Mouse (Mus musculus) thymus, postnatal 10 days (tissue): Measurements from ENCODE around the gene 9030025P20Rik.
A peak's percentile ranks its signal among the peaks of the same experiment; 100 is the strongest.
"Not testable (repeated sequence)": the region's sequence is repeated elsewhere in the genome, so short reads cannot be mapped to it uniquely, and the experiment has no call there.

Source experiments
- DNase-seq, 2 experiments: peaks; one replicate each; pipeline ENCODE4 v3.0.0; 2021; ENCODE audit warnings: low spot score in 2 of 2

Gene 9030025P20Rik

DNA sequence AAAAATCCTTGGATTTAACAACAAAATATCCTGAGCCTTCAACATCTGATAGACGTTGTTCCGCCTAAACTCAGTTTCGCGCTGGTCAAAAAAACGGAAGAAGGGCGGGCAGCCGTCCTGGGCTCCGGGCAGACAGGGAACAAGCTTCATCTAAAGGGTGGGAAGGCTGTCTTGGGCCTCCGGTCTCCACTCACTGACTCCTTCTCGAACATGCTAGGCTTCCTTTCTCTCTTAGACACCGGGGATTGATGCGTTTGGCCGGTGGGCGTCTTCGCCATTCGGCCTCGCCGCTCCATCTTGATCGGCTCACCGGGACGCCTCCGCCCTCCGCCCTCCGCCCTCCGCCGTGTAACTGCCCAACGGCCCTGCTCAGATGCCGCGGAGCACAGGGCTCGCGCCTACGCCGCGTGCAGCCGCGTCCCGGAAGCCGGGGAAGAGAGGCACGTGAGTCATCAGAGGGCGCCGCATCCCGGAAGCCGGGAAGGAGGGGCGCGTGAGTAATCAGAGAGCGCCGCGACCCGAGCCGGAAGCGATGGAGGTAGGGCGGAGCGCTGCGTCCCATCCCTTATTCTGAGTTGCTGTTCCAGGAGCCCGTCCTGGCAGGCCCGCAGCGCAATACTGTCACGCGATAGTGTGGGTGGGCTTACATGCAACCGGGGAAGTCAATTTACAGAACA is at the start of gene 9030025P20Rik, which contains the start of gene Gm3417:
9030025P20Rik (plus strand) TSS at position 107 of the 677 bp plus-strand sequence.
Gm3417 (minus strand) TSS at position 429 of the 677 bp plus-strand sequence.
- DNase-seq: not testable (repeated sequence)

DNA sequence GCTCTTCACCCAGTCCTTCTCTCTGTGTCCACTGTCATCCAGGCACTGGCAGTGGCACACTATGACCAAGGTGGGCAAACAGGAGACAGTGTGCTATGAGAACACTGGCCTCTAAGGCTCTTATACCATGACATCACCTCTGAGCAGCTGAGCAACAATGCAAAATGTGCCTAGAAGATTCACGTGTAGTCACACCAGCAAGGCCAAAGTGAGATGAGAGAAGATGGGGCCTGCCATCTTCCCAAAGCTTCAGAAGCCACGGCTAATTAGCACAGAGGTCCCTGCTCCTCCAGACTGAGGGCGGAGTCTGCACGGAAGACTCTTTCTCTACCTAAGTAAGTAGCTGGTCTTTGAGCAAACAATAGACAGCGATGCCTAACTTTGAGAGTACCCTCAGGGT is 49.6 kb upstream of the 9030025P20Rik start:
- DNase-seq: no peak

DNA sequence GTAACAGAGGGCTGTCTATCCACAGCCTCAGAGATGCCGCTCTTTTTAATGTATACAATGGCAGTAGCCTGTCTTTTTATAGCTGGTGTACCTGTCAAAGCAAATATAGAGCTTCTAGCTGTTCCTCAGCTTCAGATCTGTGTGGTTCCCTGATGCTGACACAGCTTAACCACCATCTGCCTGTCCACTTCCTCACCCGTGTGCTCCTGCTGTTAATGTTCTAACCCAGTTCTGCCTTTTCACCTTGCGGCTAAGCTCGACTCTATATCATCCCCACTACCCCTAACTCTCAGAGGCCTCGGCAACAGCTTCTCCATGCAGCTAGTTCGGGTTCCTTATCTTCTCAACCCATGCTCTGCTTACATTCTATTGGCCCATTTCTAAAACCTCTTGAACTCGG is 47.6 kb upstream of the 9030025P20Rik start:
- no peak for DNase-seq

DNA sequence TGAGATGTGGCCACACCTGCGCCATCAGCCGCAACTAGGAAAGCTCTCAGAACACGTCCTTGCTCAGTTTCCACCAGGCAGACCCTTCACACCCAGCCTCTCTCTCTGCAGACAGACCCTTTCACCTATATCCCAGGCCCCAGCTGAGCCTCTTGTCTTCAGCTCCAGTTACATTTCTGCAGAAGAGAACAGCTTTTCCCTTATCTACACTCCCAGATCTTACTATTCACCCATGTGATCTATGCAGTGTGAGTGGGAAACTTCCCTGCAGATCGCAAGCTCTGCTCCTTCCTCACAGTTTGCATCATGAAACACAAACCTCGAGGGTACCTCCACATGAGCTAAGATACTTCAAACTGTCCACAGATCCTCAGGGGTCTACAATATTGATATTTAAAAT is 46.8 kb upstream of the 9030025P20Rik start:
- no peak for DNase-seq

DNA sequence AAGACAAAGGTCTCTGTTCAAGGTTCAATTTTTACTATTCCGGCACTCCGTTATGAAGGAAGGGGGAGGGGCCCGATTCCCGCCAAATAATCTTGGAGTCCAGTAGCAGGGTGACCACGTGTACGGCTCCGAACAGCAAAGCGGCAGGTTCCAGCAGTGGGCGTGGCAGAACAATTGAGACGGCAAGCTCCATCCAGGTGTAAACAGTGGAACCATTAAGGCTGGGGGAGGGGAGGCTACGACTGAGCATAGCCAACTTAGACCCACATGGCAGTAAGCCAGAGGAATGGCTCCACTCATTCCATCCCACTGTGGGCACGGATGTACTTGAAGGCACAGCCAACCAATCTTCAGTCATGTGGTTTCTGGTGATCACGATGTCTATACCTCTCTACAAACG is 43.0 kb upstream of the 9030025P20Rik start:
- not testable (repeated sequence) for DNase-seq

DNA sequence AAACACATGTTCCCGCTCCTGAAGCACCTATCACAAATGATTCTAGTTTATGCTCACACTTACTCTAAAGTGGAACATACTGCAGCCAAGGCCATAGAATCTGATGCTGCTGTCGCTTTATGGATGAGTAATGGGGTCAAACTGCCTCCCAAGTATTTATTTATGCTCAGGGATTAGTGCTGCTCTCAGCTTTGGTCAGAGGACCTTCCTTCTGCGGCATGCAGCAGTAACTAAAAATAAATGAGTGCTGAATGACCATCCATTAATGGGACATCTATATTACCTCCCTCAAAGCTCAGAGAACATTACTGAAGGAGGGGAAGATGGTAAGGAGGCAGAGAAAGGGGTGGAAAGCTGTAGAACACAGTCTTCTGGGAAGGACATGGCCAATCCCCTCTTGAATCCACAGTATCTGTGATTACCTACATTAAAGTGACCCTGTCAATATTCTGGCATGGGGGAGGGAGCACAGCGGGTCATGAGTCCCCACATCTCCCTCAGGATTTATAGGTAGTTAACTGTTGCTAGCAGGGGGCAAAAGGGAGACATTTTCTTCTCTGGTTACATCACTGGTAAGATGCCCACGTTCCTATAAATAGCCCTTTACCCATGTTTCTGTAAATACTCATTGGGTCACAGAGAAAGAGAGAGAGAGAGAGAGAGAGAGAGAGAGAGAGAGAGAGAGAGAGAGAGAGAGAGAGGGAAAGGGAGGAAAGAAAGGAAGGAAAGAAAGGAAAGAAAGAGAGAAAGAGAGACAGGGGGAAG is 42.2 kb upstream of the 9030025P20Rik start:
- no peak for DNase-seq

DNA sequence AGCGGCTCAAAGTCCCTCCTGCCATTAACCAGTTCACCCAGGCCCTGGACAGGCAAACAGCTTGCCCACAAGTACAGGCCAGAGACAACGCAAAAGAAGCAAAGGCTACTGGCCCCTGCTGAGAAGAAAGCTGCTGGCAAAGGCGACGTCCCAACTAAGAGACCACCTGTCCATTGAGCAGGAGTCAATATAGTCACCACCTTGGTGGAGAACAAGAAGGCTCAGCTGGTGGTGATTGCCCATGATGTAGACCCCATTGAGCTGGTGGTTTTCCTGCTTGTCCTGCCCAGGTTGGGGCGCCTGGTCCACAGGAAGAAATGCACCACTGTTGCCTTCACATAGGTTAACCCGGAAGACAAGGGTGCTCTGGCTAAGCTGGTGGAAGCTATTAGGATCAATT is 36.1 kb upstream of the 9030025P20Rik start:
- not testable (repeated sequence) for DNase-seq

DNA sequence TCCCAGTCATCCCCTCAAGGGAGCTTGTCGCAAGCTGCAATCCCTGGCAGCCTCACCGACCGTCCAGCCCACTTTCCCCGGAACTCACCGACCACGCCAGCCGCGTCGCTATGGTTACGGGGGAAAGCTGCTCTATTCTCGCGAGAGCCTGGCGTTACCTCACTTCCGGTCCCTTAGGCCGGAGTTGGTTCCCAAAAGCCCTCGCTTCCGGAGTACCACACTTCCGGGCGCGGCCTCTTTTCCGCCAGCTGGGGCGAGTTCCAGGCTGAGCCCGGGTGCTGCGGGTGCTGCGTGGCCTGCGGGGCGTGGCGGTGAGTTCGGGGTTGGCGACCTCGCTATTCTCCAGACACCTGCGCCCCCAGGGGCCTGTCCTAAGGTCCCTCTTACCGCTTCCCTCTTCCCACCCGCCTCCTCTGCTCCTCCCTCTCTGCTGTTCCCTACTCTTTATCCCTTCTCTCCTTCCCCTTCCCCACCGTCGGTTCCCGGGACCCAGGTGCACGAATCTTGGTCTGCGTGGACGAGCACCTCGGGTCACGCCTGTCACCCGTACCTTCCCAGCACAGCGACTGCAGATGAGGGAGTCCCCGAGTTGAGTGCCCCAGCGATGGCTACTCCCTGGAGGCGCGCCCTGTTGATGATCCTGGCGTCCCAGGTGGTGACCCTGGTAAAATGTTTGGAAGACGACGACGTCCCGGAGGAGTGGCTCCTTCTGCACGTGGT is 35.1 kb upstream of the 9030025P20Rik start, which contains the start of the genes Wdr27 and 1600012H06Rik:
Wdr27 (minus strand) TSS at position 150 of the 720 bp plus-strand sequence.
1600012H06Rik (plus strand) TSS at position 176 of the 720 bp plus-strand sequence.
- DNase-seq: peak; percentile 96 to 98

DNA sequence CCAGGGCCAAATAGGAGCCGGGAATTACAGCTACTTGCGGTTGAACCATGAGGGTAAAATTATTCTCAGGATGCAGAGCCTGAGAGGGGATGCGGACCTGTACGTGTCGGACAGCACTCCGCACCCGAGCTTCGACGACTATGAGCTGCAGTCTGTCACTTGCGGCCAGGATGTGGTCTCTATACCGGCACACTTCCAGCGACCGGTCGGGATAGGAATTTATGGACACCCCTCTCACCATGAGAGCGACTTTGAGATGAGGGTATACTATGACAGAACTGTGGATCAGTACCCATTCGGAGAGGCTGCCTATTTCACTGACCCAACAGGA is 34.6 kb upstream of the 9030025P20Rik start:
- DNase-seq: peak in 1 of 2 experiments; percentile 29

DNA sequence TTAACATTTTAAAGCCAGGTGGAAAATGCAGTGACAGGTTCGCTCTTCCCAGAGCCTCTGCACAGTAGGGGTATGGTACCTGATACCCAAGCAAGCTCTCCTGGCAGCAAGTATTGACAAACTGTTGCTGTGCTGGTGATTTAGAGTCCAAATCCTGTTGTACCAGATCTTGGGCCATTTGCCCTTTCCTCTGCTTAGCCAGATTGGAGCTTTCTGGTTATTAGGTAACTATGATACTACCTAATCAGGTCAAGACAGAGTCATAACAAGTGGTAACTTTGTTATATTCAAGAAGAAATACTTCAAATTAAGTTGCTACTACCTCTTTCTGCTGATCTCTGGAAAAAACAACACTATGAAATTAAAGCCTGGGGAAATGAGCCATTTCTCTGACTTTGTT is 33.7 kb upstream of the 9030025P20Rik start:
- no peak for DNase-seq

DNA sequence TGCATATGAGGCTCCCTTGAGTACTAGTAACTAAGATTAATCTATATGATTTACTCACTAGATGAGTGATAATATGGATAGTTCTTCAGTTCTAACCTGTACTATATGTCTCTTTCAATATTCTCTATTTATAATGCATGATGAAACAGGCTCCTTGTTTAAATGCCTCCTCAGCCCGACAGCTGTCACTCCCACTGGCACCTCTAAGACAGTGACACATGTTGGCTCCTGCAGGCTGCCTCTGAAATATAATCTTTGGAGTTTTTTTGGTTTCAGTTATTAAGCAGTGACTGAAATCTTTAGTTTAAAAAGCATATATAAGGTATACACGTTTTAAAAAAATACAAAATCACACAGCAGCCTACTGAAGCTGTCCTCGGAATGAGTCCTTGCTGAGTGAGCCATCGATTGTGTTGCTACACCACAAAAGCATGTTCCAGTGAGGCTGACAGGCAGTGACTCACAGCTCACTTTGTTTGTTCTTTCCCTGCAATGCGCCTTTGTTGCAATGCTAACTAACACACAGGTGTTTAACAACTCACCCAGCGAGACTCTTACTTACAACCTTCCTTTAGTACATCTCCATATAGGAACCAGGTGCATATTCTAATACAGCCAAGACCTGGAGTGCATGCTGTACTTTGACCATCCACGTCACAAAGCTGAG is 29.0 kb upstream of the 9030025P20Rik start:
- no peak for DNase-seq

DNA sequence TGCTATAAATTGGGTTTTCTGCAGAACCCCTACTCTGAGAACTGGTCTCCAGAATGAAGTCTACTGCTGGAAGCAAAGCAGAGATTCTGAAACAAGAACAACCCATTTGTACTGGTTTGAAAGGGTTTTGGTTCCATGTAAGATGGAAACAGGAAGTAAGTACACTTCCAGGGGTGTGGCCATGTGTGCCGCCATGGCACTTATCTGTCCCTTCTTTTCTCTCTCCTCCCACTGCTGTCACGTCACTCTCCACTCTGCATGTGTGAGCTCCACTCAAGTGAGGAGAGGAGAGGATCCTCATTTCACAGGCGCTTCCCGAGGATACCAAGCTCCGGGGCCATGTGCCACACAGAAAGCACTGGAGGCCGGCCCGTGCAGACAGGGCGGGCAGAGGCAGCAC is 24.8 kb upstream of the 9030025P20Rik start:
- DNase-seq: no peak

DNA sequence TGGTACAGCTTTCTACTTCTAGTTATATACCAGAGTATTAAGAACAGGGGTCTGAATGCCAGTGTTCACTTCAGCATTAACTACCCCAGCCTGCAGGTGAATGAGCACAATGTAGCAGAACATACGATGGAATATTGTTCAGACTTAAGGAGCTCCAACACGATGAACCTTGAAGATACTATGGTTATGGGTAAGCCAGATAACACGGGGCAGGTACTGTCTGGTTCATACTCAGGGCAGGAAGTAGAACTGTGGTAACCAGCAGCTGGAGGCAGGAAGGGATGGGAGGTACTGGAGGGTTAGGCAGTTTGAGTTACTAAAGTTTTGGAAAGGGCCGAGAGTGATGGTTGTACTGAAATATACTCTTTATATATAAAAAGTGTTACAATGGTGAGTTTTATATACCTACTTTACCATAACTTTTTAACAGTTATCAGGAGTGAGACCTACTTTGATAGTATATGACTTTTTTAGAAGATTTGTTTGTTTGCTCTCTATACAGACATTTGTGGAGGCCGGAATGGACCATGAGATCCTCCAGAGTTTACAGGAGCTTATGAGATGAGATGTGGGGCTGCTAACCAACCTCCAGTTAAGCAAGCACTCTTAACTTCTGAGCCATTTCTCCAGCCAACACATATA is 19.5 kb upstream of the 9030025P20Rik start:
- DNase-seq: peak in 1 of 2 experiments; percentile 13

DNA sequence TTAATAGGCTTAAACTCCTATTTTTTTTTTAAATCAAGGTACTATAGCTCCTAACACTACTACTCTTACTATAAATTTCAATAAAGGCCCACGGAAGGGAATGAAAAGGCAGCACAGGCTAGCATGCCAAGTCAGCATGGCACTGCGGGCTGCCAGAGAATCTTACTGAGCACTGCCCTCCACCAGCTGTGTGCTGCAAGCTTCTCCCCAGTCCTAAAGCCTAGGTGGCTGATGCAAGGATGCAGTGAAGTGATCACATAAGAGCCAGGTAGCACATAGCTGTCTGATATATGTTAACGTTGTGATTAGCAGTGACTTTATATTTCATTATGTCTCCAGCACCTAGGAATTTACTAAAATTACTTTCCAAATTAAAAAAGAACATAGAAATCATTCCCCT is 18.3 kb upstream of the 9030025P20Rik start:
- peak in 1 of 2 experiments; percentile 11 for DNase-seq

DNA sequence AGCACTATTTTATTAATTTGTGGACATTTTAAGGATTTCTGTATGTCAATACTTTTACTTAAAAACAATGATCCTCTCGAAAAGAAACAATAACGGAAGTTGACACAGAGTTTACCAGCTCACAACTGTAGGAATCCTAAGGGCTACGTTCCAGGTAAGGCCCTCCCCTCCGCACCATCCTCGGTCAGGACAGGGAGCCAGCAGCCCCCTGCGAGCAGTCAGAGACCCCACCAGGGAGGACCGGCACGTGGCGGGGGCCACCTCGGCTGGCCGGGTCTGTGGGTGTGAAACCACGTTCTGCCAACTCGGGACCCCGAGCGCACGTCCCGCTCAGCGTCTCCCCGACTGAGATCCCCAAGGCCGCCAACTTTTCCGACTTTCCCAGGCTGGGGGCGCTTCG is 17.7 kb upstream of the 9030025P20Rik start:
- DNase-seq: peak; percentile 26 to 45

DNA sequence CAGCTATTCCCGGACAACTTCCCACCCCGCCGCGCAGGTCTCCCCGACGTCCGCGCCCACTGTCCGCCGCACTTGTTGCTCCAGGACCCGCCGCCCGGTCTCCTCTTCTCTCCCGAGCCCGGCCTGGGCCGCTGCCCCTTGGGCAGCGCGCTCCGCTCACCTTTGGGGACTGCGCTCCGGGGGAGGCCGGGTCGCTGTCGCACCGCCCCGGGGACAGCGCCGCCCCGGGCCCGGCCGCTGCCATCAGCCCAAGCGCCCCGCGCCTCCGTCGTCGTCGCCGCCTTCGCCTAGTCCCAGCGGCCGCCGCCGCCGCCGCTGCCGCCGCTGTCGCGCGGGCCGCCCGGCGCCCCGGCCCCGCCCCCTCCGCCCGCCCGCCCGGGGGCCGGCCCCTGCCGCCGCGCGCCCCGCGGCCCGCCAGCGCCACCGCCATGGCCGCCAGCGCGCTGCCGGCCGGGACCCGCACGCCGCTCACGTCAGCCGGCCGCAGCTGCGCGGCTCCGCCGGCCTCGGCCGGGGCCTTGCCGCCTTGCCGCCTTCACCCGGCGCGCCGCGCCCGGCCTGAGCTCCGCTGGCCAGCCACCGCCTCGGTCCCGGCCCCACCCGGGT is 17.2 kb upstream of the 9030025P20Rik start, which contains the start of gene Phf10:
Phf10 (minus strand) TSS at position 323 of the 606 bp plus-strand sequence.
- peak; percentile 21 to 32 for DNase-seq

DNA sequence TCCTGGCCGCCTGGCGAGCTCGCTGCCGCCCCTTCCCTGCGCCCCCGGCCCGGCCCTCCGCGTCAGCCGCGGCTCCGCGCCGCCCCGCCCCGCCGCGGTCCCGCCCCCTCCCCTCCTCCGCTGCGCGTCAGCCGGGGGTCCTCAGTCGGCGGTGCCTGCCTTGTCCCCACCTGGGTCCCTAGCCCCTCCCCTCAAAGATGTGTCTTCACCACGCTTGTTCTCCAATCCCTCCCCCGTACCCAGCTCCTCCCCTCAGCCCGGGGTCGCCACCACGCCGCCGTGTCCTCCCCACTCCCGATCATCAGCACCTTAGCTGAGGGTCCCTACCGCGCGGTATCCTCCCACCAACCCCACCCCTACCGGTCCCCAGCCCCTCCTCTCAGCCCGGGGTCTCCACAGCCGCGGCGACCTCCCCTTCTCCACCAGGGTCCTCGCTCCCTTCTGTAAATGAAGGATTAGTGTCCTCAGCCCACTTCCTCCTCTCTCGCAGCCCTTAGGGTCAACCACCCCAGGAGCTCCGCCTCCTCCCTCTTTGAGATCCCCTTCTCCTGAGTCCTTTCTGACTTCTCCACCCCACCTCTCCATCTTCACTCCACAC is 16.6 kb upstream of the 9030025P20Rik start:
- not testable (repeated sequence) for DNase-seq

DNA sequence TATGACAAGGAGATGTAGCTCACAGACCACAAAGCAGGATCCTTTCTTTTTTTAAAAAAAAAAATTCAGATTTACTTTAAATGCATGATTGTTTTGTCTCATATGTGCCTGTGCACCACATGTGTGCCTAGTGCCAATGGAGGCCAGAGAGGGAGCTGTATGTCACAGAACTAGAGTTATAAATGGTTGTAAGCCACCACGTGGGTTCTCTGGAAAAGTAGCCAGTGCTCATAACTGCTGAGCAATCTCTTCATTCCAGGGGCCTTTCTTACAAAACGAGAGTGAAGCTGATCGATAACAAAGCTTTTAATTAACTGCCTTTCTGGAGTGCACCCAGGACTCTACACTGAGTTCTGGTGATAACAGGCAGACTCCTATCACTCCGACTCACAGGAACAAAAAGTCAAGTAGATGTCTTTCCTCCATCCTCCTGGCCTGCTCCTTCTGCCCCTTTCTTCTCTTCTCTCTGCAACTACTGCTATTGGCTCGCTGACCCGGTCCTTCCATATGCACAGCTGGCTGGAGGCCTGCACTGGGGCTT is 9.8 kb upstream of the 9030025P20Rik start:
- DNase-seq: not testable (repeated sequence)

DNA sequence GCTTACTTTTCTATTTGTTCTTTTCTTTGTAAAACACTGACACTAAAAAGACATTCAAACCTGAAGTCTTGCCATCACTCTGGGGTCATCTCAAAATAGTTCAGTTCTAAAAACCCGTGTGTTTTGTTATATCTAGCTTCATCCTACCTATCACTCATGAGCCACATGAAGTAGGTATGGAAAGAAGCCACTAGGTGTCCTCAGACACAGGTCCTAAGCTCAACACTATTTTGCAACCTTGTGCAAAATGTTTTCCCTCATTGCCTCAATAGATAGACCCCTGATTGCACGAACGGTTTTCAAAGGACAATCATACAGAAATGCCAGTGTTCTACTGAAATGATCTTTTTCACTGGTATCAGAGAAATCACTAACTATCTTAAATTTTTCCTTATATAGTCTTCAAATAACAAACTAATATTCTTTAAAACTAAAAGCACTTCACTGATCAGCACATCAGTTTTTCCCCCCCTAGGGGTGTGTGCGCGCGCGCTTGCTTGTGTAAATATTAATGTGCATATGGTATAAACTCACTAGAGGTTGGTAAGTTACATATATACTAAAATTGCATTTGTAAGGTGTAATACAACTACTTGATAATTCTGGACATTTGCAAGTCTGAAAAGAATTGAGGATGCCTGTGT is 428 bp upstream of the 9030025P20Rik start:
- not testable (repeated sequence) for DNase-seq
